Mouse (Mus musculus) forebrain, postnatal 0 days (tissue): Measurements from ENCODE around the gene Sgip1. TPM values are rescaled to one million over a fixed set of nuclear protein-coding genes. Genes with fewer than 3 reads are reported as not detected.

Source experiments
- ATAC-seq: fragments of 200-750 bp; cut with Nextera tagmentation; 2 replicates; pipeline ENCODE4 v1.8.0; 2017; ENCODE audit warnings: mild to moderate bottlenecking, moderate library complexity
- DNase-seq: peaks from one replicate; pipeline ENCODE4 v3.0.0-alpha.2; 2015
- H3K27ac ChIP-seq: fragments of 300-500 bp; sonication (generic); 2 replicates; pipeline ENCODE4 v1.5.1; 2014; ENCODE audit warnings: low read depth, mild to moderate bottlenecking, antibody characterized with exemption, low read length, moderate library complexity, mixed read lengths
- H3K27me3 ChIP-seq: fragments of 300-500 bp; sonication (generic); 2 replicates; pipeline ENCODE4 v1.6.1; 2014; ENCODE audit warnings: mild to moderate bottlenecking, low read length, mixed read lengths; ENCODE audit not compliant: insufficient read depth
- H3K36me3 ChIP-seq: fragments of 300-500 bp; sonication (generic); 2 replicates; pipeline ENCODE4 v1.6.1; 2014; ENCODE audit warnings: mild to moderate bottlenecking, moderate library complexity; ENCODE audit not compliant: insufficient read depth
- H3K4me1 ChIP-seq: fragments of 300-500 bp; sonication (generic); 2 replicates; pipeline ENCODE4 v1.6.1; 2014; ENCODE audit warnings: antibody characterized with exemption; ENCODE audit not compliant: insufficient read depth
- H3K4me2 ChIP-seq: fragments of 300-500 bp; sonication (generic); 2 replicates; pipeline ENCODE4 v1.6.1; 2014; ENCODE audit warnings: low read depth, mild to moderate bottlenecking, moderate library complexity
- H3K4me3 ChIP-seq: fragments of 300-500 bp; sonication (generic); 2 replicates; pipeline ENCODE4 v1.5.1; 2014; ENCODE audit warnings: low read depth, low read length, mixed read lengths
- H3K9ac ChIP-seq: fragments of 300-500 bp; sonication (generic); 2 replicates; pipeline ENCODE4 v1.6.1; 2014; ENCODE audit warnings: mild to moderate bottlenecking
- H3K9me3 ChIP-seq: fragments of 300-500 bp; sonication (generic); 2 replicates; pipeline ENCODE4 v1.6.1; 2016; ENCODE audit warnings: low read length
- CTCF ChIP-seq: sonication (generic); IDR thresholded peaks from 2 replicates; pipeline ENCODE4 v1.5.1; 2016; ENCODE audit warnings: antibody characterized with exemption, control low read depth, low read depth
- WGBS: fragments of 180-500 bp; shearing (Covaris S2); extraction: QIAGEN DNeasy Blood & Tissue Kit; methylation state at CpG from one replicate; pipeline ENCODE4 v1.1.7; 2014; 5-methylcytosine and 5-hydroxymethylcytosine counted together
- polyA plus RNA-seq: library from polyadenylated mRNA; unstranded; fragments of >200 nt; fragmentation: Nextera tagmentation; extraction: Ambion mirVana; gene quantifications from 2 replicates; pipeline ENCODE4 v1.2.1, GENCODE M21; 2015
- total RNA-seq: library from RNA; depleted of rRNA; stranded (reverse); fragments of >200 nt; gene quantifications from 2 replicates; pipeline ENCODE4 v1.2.3, GENCODE M21; 2014

The Sgip1 gene
- total and polyA plus RNA-seq, 2 experiments from 2014 or later: 59.4 to 61.4 TPM

DNA sequence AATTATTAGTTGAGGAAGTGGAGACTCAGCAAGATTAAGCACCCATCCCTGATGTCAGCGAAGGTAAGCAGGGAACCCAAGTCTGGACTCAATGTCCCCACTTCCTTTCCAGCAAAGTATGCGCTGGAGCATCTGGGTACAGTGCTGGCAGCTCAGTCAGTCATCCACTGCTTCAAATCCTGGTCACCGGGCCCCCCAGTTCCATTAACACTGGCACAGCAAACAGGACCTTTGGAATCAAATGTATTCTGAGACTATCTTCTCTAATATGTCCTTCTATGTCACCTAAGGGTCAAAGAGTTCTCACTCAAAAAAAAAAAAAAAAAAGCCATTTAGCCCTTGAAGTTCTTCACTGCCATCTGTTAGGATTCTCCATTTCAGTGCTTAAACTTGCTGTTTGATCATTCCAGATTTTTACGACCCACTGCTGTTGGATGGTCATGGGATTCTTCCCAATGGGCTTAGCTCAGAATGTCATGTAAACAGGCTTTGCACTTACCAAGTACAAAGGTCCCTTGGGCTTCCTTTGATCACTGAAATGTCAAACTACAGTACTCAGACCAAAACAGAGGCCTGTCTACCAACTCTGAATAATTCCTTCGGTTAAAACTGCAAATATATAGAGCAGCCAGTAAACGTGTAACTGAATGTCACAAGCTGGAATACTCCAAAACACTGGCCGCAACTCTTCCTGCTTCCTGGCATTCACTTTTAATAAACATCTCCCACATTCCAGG lies 99.1 kb downstream of the Sgip1 start:
- Histone ChIP-seq H3K27ac (no peak overlapping the region; the same call in 1 of the 2 replicates), H3K9me3 (no peaks in the 10 kb centered on the region), H3K27me3 (no peaks in the 10 kb centered on the region), H3K4me1 (0 out of 2 replicates have a peak, but pooled peaks cover 5% of the 10 kb centered on the region), H3K4me2 (no peak overlapping the region), H3K9ac (no peak overlapping the region), H3K4me3 (no peak overlapping the region), H3K36me3 (no peaks in the 10 kb centered on the region)
- 57% methylated on average over 7 of the region's 7 CpGs for WGBS
- DNase-seq (no peak), ATAC-seq (peak; percentile 34)
- no peak for TF ChIP-seq CTCF

DNA sequence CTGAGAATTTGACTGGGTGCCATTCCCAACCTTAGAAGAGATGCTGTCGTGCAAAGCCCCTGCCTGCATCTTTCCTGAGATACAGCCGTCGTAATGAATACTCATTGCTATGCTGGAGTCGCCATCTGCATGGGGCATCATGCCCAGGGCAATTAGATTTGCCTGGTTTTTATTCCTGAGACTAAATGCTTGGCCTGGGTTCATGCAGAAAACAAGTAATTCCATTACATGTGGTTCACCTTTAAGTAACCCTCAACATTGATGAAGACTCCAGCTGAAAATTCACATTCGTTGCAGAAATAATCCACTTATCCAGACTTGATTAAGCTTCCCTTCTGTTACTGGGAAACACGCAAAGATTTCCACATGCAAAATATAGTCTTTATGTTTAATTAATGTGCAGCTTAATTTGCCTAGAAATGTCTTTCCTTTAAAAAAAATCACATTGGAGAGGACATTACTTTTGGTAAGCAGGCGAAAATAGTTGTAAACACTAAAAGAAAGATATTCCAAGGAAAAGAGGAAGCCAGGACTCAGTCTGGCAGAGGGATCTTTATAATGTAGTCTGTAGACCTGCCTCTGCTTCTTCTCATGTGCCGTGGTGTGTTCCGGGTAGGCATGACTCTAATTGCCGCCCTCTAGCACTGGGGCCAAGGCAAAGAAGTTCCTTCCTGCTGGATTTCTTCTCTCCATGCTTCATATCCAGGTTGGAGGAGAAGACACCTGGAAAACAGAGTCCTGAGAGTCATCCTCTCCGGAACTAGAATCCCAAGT lies 100.0 kb downstream of the Sgip1 start:
- Histone ChIP-seq H3K27ac (peak overlapping the region; percentile 29; the same call in 1 of the 2 replicates), H3K9ac (no peak overlapping the region), H3K4me3 (no peak overlapping the region), H3K27me3 (no peaks in the 10 kb centered on the region), H3K36me3 (no peaks in the 10 kb centered on the region), H3K4me1 (0 out of 2 replicates have a peak, but pooled peaks cover 5% of the 10 kb centered on the region), H3K9me3 (no peaks in the 10 kb centered on the region), H3K4me2 (no peak overlapping the region)
- no peak for TF ChIP-seq CTCF
- DNase-seq: peak; percentile 70
- ATAC-seq: peak; percentile 79
- 34% methylated on average over 11 of the region's 11 CpGs for WGBS

DNA sequence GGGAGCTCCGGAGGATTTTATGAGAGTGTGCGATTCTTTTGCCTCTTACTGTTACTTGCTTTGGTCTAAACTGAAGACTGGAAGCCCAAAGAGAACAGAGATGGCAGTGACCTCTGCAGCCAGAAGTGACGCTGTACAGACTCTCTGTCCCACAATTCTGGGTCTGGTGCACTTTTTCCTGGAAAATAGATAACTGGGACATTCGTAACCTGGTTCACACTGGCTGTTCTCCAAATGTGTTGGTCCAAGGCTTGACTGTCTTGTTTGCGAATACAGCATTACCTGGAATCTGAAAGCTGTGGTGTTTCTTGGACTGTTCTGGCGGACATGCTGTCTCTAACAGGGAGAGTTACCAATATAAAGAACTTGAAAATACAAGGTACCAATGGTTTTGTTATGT lies 109.4 kb downstream of the Sgip1 start:
- H3K4me1 ChIP-seq: peaks cover 6% of the 10 kb centered on the region
- H3K4me2 ChIP-seq: no peak overlapping the region
- TF ChIP-seq CTCF: no peak
- no peak for DNase-seq
- H3K27me3 ChIP-seq: no peaks in the 10 kb centered on the region
- no peaks in the 10 kb centered on the region for H3K9me3 ChIP-seq
- H3K4me3 ChIP-seq: no peak overlapping the region
- no peak for ATAC-seq
- peaks cover 5% of the 10 kb centered on the region; the same call in 1 of the 2 replicates for H3K36me3 ChIP-seq
- H3K9ac ChIP-seq: no peak overlapping the region
- no peak overlapping the region for H3K27ac ChIP-seq
- 96% methylated on average over 6 of the region's 6 CpGs for WGBS

DNA sequence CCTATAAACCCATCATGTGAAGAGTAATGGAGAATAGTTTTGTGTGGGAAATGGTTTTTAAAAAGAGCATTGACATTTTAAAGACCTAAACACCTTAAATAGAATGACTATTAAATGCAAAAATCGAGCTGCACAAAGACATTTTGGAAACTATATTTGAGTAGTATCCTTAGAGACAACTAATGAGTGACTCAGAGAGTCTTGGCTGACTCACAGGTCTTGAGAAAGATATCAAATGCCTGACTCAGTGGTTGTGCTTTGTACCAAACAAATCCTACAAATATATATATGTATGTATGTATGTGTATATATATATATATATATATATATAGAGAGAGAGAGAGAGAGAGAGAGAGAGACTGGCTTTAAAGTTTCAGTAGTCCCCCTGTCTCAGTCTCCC lies 110.1 kb downstream of the Sgip1 start:
- no peak overlapping the region for H3K27ac ChIP-seq
- TF ChIP-seq CTCF: no peak
- no peaks in the 10 kb centered on the region for H3K27me3 ChIP-seq
- 56% methylated on average over 1 of the region's 1 CpGs for WGBS
- H3K9me3 ChIP-seq: no peaks in the 10 kb centered on the region
- no peak overlapping the region for H3K9ac ChIP-seq
- ATAC-seq: no peak
- H3K36me3 ChIP-seq: peaks cover 5% of the 10 kb centered on the region; the same call in 1 of the 2 replicates
- DNase-seq: no peak
- H3K4me2 ChIP-seq: no peak overlapping the region
- peaks cover 6% of the 10 kb centered on the region for H3K4me1 ChIP-seq
- no peak overlapping the region for H3K4me3 ChIP-seq

DNA sequence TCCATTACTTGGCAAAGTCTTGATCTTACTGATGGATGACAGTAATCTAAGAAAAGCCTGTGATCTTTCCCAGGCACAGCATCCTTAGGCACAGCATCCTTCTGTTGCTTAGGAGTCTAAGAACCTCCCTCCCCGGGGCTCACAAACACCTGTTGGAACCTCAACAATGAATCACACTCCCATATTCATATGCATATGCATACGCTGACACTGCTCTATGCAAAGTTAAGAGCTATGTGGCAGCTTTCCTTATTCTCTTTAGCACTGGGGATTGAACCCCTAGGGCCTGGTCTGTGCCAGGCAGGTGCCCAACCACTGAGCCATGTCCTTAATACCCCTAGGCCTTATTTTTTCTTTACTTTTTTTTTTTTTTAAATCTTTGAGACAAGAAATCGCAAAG lies 111.2 kb downstream of the Sgip1 start:
- Histone ChIP-seq H3K4me3 (no peak overlapping the region), H3K4me2 (no peak overlapping the region), H3K9me3 (no peaks in the 10 kb centered on the region), H3K9ac (no peak overlapping the region), H3K36me3 (peaks cover 9% of the 10 kb centered on the region; the same call in 1 of the 2 replicates), H3K4me1 (peaks cover 6% of the 10 kb centered on the region), H3K27me3 (no peaks in the 10 kb centered on the region), H3K27ac (no peak overlapping the region)
- 71% methylated on average over 3 of the region's 3 CpGs for WGBS
- no peak for DNase-seq
- no peak for TF ChIP-seq CTCF
- peak; percentile 12; the same call in 1 of the 2 replicates for ATAC-seq

DNA sequence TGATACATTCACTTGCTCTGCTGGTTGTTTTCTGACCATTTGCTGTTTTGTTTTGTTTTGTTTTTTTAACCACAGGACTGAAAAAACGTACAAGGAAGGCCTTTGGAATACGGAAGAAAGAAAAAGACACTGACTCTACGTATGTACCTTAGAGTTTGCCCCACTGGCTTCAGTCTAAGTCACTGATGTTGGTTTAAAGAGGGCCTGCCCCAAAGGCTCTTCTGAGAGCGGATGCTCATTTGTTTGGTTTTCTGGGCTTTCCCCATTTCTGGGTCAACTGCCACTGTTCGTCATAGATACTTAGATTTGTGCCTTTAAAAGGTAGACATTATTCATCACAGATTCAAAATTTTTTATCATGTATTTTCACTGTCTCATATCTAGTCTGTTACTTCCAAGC lies 111.7 kb downstream of the Sgip1 start:
- peaks cover 6% of the 10 kb centered on the region for H3K4me1 ChIP-seq
- no peak overlapping the region for H3K4me3 ChIP-seq
- no peak overlapping the region for H3K27ac ChIP-seq
- H3K9me3 ChIP-seq: no peaks in the 10 kb centered on the region
- no peaks in the 10 kb centered on the region for H3K27me3 ChIP-seq
- no peak for TF ChIP-seq CTCF
- no peak overlapping the region for H3K9ac ChIP-seq
- ATAC-seq (no peak), DNase-seq (no peak)
- 88% methylated on average over 5 of the region's 5 CpGs for WGBS
- peaks cover 9% of the 10 kb centered on the region; the same call in 1 of the 2 replicates for H3K36me3 ChIP-seq
- no peak overlapping the region for H3K4me2 ChIP-seq
